Mouse (Mus musculus): ENCODE data around the gene Slc39a11.

GRCm38 (mm10) chr11:113690506-113690905 lies 40.6 kb upstream of the Slc39a11 start:
- no peak for TF ChIP-seq CTCF (IDR thresholded peaks at IDR 0.05; ENCODE audit: low read depth)
- no peak for TF ChIP-seq EP300 (IDR thresholded peaks at IDR 0.05; ENCODE audit: low read depth)
